ENCODE assay signal across 14 mouse cellular contexts in the genomic region with DNA sequence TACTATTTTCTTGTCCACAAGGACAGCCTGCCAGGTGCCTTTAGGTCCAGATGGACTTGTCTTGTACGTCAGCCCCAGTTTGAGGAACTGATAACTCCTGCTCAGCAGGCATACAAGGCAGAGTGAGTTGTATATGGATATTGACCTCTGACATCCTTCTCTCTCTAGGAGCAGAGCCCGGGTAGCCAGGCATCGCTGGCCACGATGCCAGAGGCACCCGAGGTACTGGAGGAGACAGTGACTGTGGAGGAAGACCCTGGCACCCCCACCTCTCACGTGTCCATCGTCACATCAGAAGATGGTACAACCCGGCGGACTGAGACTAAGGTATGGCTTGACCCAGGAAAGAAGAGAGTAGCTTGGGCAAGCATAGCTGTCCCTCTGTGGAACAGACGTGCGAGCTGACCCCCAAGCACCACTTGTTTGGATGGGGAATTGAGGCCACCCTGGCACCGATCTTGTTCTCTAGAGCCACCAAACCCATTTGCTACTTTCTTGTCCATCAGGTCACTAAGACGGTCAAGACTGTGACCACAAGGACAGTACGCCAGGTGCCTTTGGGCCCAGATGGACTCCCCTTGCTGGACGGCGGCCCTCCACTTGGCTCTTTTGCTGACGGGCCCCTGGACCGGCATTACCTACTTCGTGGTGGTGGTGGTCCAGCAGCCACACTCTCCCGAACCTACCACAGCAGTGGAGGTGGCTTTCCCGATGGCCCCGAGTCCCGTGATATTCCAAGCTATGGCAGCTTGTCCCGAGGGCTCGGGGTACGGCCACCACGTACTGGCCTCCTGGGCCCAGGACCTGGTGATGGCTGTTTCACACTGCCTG. TPM values are rescaled to one million over a fixed set of nuclear protein-coding genes. Genes with fewer than 3 reads are reported as not detected.
A peak's percentile ranks its signal among the peaks of the same experiment; 100 is the strongest.
DNase-seq lines count a peak whose midpoint lies in the region; ATAC-seq lines count a peak whose summit lies in the region.
"Had no signal": no experiment of that assay in that cellular context is flagged by ENCODE, and none has a peak within 500 bp of the region (broad histone marks: within the 10 kb centered on the region; RNA-seq: fewer than 3 reads in every experiment).

No protein-coding gene starts in this region.

- intact Hi-C loops in heart, postnatal 10 days (cut with DNase I) = no loop called here

- no peak overlapping the region for H3K4me2 ChIP-seq in forebrain, embryonic 11.5 days (ENCODE audit: low read depth, low read length, severe bottlenecking)
- H3K4me2 ChIP-seq in forebrain, embryonic 14.5 days (ENCODE audit: low read length) = no peak overlapping the region
- H3K4me2 ChIP-seq in heart, embryonic 16.5 days (ENCODE audit: low read depth, low read length) = no peak overlapping the region
- H3K4me2 ChIP-seq in midbrain, embryonic 14.5 days (ENCODE audit: low read length) = no peak overlapping the region
- H3K4me2 ChIP-seq in neural tube, embryonic 14.5 days (ENCODE audit: low read depth, low read length) = no peak overlapping the region
- H3K4me2 ChIP-seq: embryonic facial prominence, embryonic 12.5 days; intestine, embryonic 15.5 days; limb, embryonic 12.5 days had no signal

- H3K27ac ChIP-seq in forebrain, embryonic 11.5 days (ENCODE audit: low read depth, low read length) = no peak overlapping the region
- H3K27ac ChIP-seq in forebrain, embryonic 14.5 days (ENCODE audit: low read depth, low read length) = no peak overlapping the region; the same call in 1 of the 2 replicates
- peak overlapping the region; percentile 97 for H3K27ac ChIP-seq in heart, embryonic 16.5 days (ENCODE audit: low read length)
- peak overlapping the region; percentile 96 for H3K27ac ChIP-seq in midbrain, embryonic 10.5 days (replicated peaks)
- H3K27ac ChIP-seq in midbrain, embryonic 14.5 days (replicated peaks; ENCODE audit: low read depth, low read length) = no peak overlapping the region
- H3K27ac ChIP-seq in neural tube, embryonic 14.5 days (ENCODE audit: low read depth, low read length) = 0 out of 2 replicates have a peak overlapping the region, but pooled peaks have one; percentile 2
- H3K27ac ChIP-seq: embryonic facial prominence, embryonic 12.5 days; intestine, embryonic 15.5 days; limb, embryonic 12.5 days had no signal

- no peak overlapping the region for H3K4me3 ChIP-seq in forebrain, embryonic 11.5 days (ENCODE audit: low read depth, low read length)
- no peak overlapping the region for H3K4me3 ChIP-seq in forebrain, embryonic 14.5 days (ENCODE audit: low read depth, low read length)
- H3K4me3 ChIP-seq in heart, embryonic 16.5 days (ENCODE audit: low read length) = no peak overlapping the region
- no peak overlapping the region for H3K4me3 ChIP-seq in midbrain, embryonic 10.5 days
- H3K4me3 ChIP-seq in midbrain, embryonic 14.5 days (replicated peaks; ENCODE audit: low read depth, low read length) = no peak overlapping the region
- H3K4me3 ChIP-seq in neural tube, embryonic 14.5 days (ENCODE audit: low read depth, low read length) = no peak overlapping the region
- H3K4me3 ChIP-seq: embryonic facial prominence, embryonic 12.5 days; intestine, embryonic 15.5 days; limb, embryonic 12.5 days; myocyte had no signal

- H3K4me1 ChIP-seq in forebrain, embryonic 11.5 days (replicated peaks; ENCODE audit: control insufficient read depth, insufficient read depth, low read length) = peaks cover 57% of the 10 kb centered on the region
- H3K4me1 ChIP-seq in forebrain, embryonic 14.5 days (ENCODE audit: control insufficient read depth, insufficient read depth, low read length) = peaks cover 46% of the 10 kb centered on the region
- peaks cover 43% of the 10 kb centered on the region for H3K4me1 ChIP-seq in heart, embryonic 16.5 days (ENCODE audit: control insufficient read depth, insufficient read depth, low read length)
- peaks cover 93% of the 10 kb centered on the region for H3K4me1 ChIP-seq in midbrain, embryonic 10.5 days
- peaks cover 68% of the 10 kb centered on the region for H3K4me1 ChIP-seq in midbrain, embryonic 14.5 days (ENCODE audit: control insufficient read depth, insufficient read depth, low read length)
- peaks cover 58% of the 10 kb centered on the region for H3K4me1 ChIP-seq in neural tube, embryonic 14.5 days (ENCODE audit: control insufficient read depth, insufficient read depth, low read length)

- no peak overlapping the region for H3K9ac ChIP-seq in forebrain, embryonic 11.5 days (ENCODE audit: low read length)
- H3K9ac ChIP-seq in forebrain, embryonic 14.5 days (ENCODE audit: low read length) = no peak overlapping the region
- H3K9ac ChIP-seq in heart, embryonic 16.5 days (ENCODE audit: low read length) = no peak overlapping the region
- H3K9ac ChIP-seq in midbrain, embryonic 14.5 days (replicated peaks; ENCODE audit: low read length) = no peak overlapping the region
- no peak overlapping the region for H3K9ac ChIP-seq in neural tube, embryonic 14.5 days (replicated peaks; ENCODE audit: low read depth, low read length)
- H3K9ac ChIP-seq: embryonic facial prominence, embryonic 12.5 days; intestine, embryonic 15.5 days had no signal

- H3K9me3 ChIP-seq in forebrain, embryonic 11.5 days (ENCODE audit: control insufficient read depth, low read length) = no peaks in the 10 kb centered on the region
- no peaks in the 10 kb centered on the region for H3K9me3 ChIP-seq in forebrain, embryonic 14.5 days (replicated peaks; ENCODE audit: control insufficient read depth, low read length)
- no peaks in the 10 kb centered on the region for H3K9me3 ChIP-seq in heart, embryonic 16.5 days (replicated peaks; ENCODE audit: control insufficient read depth, low read length)
- no peaks in the 10 kb centered on the region for H3K9me3 ChIP-seq in midbrain, embryonic 10.5 days (replicated peaks)
- H3K9me3 ChIP-seq in midbrain, embryonic 14.5 days (ENCODE audit: control insufficient read depth, low read length) = no peaks in the 10 kb centered on the region
- H3K9me3 ChIP-seq in neural tube, embryonic 14.5 days (ENCODE audit: control insufficient read depth, low read length) = no peaks in the 10 kb centered on the region
- H3K9me3 ChIP-seq: embryonic facial prominence, embryonic 12.5 days; G1E; intestine, embryonic 15.5 days; limb, embryonic 12.5 days had no signal

- peak; percentile 51 for DNase-seq in forebrain, embryonic 11.5 days (ENCODE audit: low spot score)
- DNase-seq in forebrain, embryonic 14.5 days (ENCODE audit: low spot score) = no peak
- DNase-seq in heart, postnatal 10 days = no peak
- DNase-seq in midbrain, embryonic 10.5 days (ENCODE audit: low spot score) = no peak
- DNase-seq in midbrain, embryonic 14.5 days = no peak
- no peak for DNase-seq in yolk sac, embryonic 10.5 days (ENCODE audit: low spot score)
- DNase-seq: right cerebral cortex, postnatal 4 days had no signal

- H3K36me3 ChIP-seq in forebrain, embryonic 11.5 days (ENCODE audit: control insufficient read depth, insufficient read depth, low read length) = peaks cover 20% of the 10 kb centered on the region; the same call in 1 of the 2 replicates
- peaks cover 53% of the 10 kb centered on the region for H3K36me3 ChIP-seq in forebrain, embryonic 14.5 days (ENCODE audit: control insufficient read depth, insufficient read depth, low read length)
- H3K36me3 ChIP-seq in heart, embryonic 16.5 days (ENCODE audit: control insufficient read depth, insufficient read depth) = peaks cover 31% of the 10 kb centered on the region
- peaks cover 61% of the 10 kb centered on the region for H3K36me3 ChIP-seq in midbrain, embryonic 10.5 days
- H3K36me3 ChIP-seq in midbrain, embryonic 14.5 days (ENCODE audit: control insufficient read depth, insufficient read depth, low read length) = peaks cover 53% of the 10 kb centered on the region
- peaks cover 45% of the 10 kb centered on the region for H3K36me3 ChIP-seq in neural tube, embryonic 14.5 days (ENCODE audit: control insufficient read depth, insufficient read depth, low read length)

- H3K27me3 ChIP-seq in forebrain, embryonic 11.5 days (ENCODE audit: control insufficient read depth, insufficient read depth, low read length) = no peaks in the 10 kb centered on the region
- no peaks in the 10 kb centered on the region for H3K27me3 ChIP-seq in forebrain, embryonic 14.5 days (replicated peaks; ENCODE audit: control insufficient read depth, insufficient read depth, low read length)
- no peaks in the 10 kb centered on the region for H3K27me3 ChIP-seq in heart, embryonic 16.5 days (ENCODE audit: control insufficient read depth, insufficient read depth, low read length)
- H3K27me3 ChIP-seq in midbrain, embryonic 10.5 days (ENCODE audit: low read depth, poor library complexity, severe bottlenecking) = no peaks in the 10 kb centered on the region
- no peaks in the 10 kb centered on the region for H3K27me3 ChIP-seq in midbrain, embryonic 14.5 days (ENCODE audit: control insufficient read depth, insufficient read depth, low read length)
- H3K27me3 ChIP-seq in neural tube, embryonic 14.5 days (ENCODE audit: control insufficient read depth, insufficient read depth, low read length) = no peaks in the 10 kb centered on the region
- H3K27me3 ChIP-seq: embryonic facial prominence, embryonic 12.5 days; intestine, embryonic 15.5 days; limb, embryonic 12.5 days had no signal

- ATAC-seq in forebrain, embryonic 11.5 days (replicated peaks; ENCODE audit: low FRiP score) = no peak
- ATAC-seq in forebrain, embryonic 14.5 days = no peak
- no peak for ATAC-seq in heart, embryonic 16.5 days (replicated peaks; ENCODE audit: extremely low read depth, insufficient read depth, low FRiP score)
- no peak for ATAC-seq in midbrain, embryonic 14.5 days (ENCODE audit: low FRiP score, low TSS enrichment)
- ATAC-seq in neural tube, embryonic 14.5 days (ENCODE audit: low read depth) = no peak
- ATAC-seq: intestine, embryonic 15.5 days had no signal

- 94% methylated on average over 27 of the region's 27 CpGs for WGBS in forebrain, embryonic 11.5 days
- WGBS in forebrain, embryonic 14.5 days = 96% methylated on average over 27 of the region's 27 CpGs
- 96% methylated on average over 27 of the region's 27 CpGs for WGBS in heart, embryonic 16.5 days
- WGBS in midbrain, embryonic 10.5 days = 96% methylated on average over 27 of the region's 27 CpGs
- 97% methylated on average over 27 of the region's 27 CpGs for WGBS in midbrain, embryonic 14.5 days
- 95% methylated on average over 27 of the region's 27 CpGs for WGBS in neural tube, embryonic 14.5 days

RNA-seq across cellular contexts. Expression of a gene that starts 29.2 kb away (rescaled TPM):
- 24.8 and 26.7 TPM in 2 replicates for polyA plus RNA-seq in forebrain, embryonic 11.5 days (2014; fragmentation: Nextera tagmentation; extraction: Ambion mirVana)
- polyA plus RNA-seq in forebrain, embryonic 14.5 days (2014; fragmentation: Nextera tagmentation; extraction: Ambion mirVana) = 22.0 and 23.5 TPM in 2 replicates
- 38.4 and 39.6 TPM in 2 replicates for polyA plus RNA-seq in heart, embryonic 16.5 days (2015; fragmentation: Nextera tagmentation; extraction: Ambion mirVana)
- 10 to 100 TPM; 30.0 to 32.0 TPM for total RNA-seq in heart, postnatal 10 days (2021)
- polyA plus RNA-seq in midbrain, embryonic 10.5 days (2016; fragmentation: Nextera tagmentation; extraction: Ambion mirVana) = 30.6 and 30.7 TPM in 2 replicates
- 24.9 and 28.7 TPM in 2 replicates for polyA plus RNA-seq in midbrain, embryonic 14.5 days (2014; fragmentation: Nextera tagmentation; extraction: Ambion mirVana)
- 21.3 and 25.4 TPM in 2 replicates for polyA plus RNA-seq in neural tube, embryonic 14.5 days (2014; fragmentation: Nextera tagmentation; extraction: Ambion mirVana)

RNA-seq across cellular contexts. Expression of a gene that starts 29.6 kb away (rescaled TPM):
- polyA plus RNA-seq in forebrain, embryonic 11.5 days (2014; fragmentation: Nextera tagmentation; extraction: Ambion mirVana) = 53.6 and 55.2 TPM in 2 replicates
- polyA plus RNA-seq in forebrain, embryonic 14.5 days (2014; fragmentation: Nextera tagmentation; extraction: Ambion mirVana) = 54.6 and 71.9 TPM in 2 replicates
- polyA plus RNA-seq in heart, embryonic 16.5 days (2015; fragmentation: Nextera tagmentation; extraction: Ambion mirVana) = 128 and 142 TPM in 2 replicates
- 100 to 1,000 TPM; 133 to 156 TPM for total RNA-seq in heart, postnatal 10 days (2021)
- polyA plus RNA-seq in midbrain, embryonic 10.5 days (2016; fragmentation: Nextera tagmentation; extraction: Ambion mirVana) = 62.0 and 66.0 TPM in 2 replicates
- polyA plus RNA-seq in midbrain, embryonic 14.5 days (2014; fragmentation: Nextera tagmentation; extraction: Ambion mirVana) = 79.9 and 81.3 TPM in 2 replicates
- polyA plus RNA-seq in neural tube, embryonic 14.5 days (2014; fragmentation: Nextera tagmentation; extraction: Ambion mirVana) = 102 and 103 TPM in 2 replicates

RNA-seq across cellular contexts. Expression of a gene that starts 49.0 kb away (rescaled TPM):
- polyA plus RNA-seq in forebrain, embryonic 11.5 days (2014; fragmentation: Nextera tagmentation; extraction: Ambion mirVana) = 99.4 and 103 TPM in 2 replicates
- 46.8 and 47.8 TPM in 2 replicates for polyA plus RNA-seq in forebrain, embryonic 14.5 days (2014; fragmentation: Nextera tagmentation; extraction: Ambion mirVana)
- polyA plus RNA-seq in heart, embryonic 16.5 days (2015; fragmentation: Nextera tagmentation; extraction: Ambion mirVana) = 33.1 and 39.5 TPM in 2 replicates
- 10 to 100 TPM; 25.0 to 33.6 TPM for total RNA-seq in heart, postnatal 10 days (2021)
- 110 and 133 TPM in 2 replicates for polyA plus RNA-seq in midbrain, embryonic 10.5 days (2016; fragmentation: Nextera tagmentation; extraction: Ambion mirVana)
- polyA plus RNA-seq in midbrain, embryonic 14.5 days (2014; fragmentation: Nextera tagmentation; extraction: Ambion mirVana) = 70.2 and 70.4 TPM in 2 replicates
- polyA plus RNA-seq in neural tube, embryonic 14.5 days (2014; fragmentation: Nextera tagmentation; extraction: Ambion mirVana) = 60.2 and 73.5 TPM in 2 replicates

RNA-seq across cellular contexts. Expression of a gene that starts 49.1 kb away (rescaled TPM):
- 39.1 and 40.4 TPM in 2 replicates for polyA plus RNA-seq in forebrain, embryonic 11.5 days (2014; fragmentation: Nextera tagmentation; extraction: Ambion mirVana)
- 78.7 and 81.3 TPM in 2 replicates for polyA plus RNA-seq in forebrain, embryonic 14.5 days (2014; fragmentation: Nextera tagmentation; extraction: Ambion mirVana)
- 72.9 and 74.6 TPM in 2 replicates for polyA plus RNA-seq in heart, embryonic 16.5 days (2015; fragmentation: Nextera tagmentation; extraction: Ambion mirVana)
- total RNA-seq in heart, postnatal 10 days (2021) = 10 to 100 TPM; 62.7 to 65.3 TPM
- polyA plus RNA-seq in midbrain, embryonic 10.5 days (2016; fragmentation: Nextera tagmentation; extraction: Ambion mirVana) = 40.1 and 45.2 TPM in 2 replicates
- polyA plus RNA-seq in midbrain, embryonic 14.5 days (2014; fragmentation: Nextera tagmentation; extraction: Ambion mirVana) = 70.0 TPM in 2 replicates
- 99.8 and 114 TPM in 2 replicates for polyA plus RNA-seq in neural tube, embryonic 14.5 days (2014; fragmentation: Nextera tagmentation; extraction: Ambion mirVana)

Comparison
In these comparisons a context has a peak if more than half of its experiments do, and no peak if none do; other contexts are left out.
1. H3K27ac ChIP-seq: peak in heart, embryonic 16.5 days (single experiment), midbrain, embryonic 10.5 days (single experiment) and neural tube, embryonic 14.5 days (single experiment); none in forebrain, embryonic 11.5 days (single experiment), forebrain, embryonic 14.5 days (single experiment) and midbrain, embryonic 14.5 days (single experiment).